Mouse (Mus musculus) gastrocnemius, postnatal 4 days (tissue): ENCODE measurements around the gene Kctd17. TPM values are rescaled to one million over a fixed set of nuclear protein-coding genes. Genes with fewer than 3 reads are reported as not detected.

ENCODE experiments used
- DNase-seq, 2 experiments: peaks; one replicate each; pipeline ENCODE4 v3.0.0; 2021 to 2022; ENCODE audit warnings: low spot score in 2 of 2, mixed read lengths in 2 of 2
- long read RNA-seq, 2 experiments: library from polyadenylated mRNA; stranded (forward); transcript quantifications; one replicate each; pipeline ENCODE4 v2.0.0; 2021
- total RNA-seq, 2 experiments: library from RNA; stranded (reverse); gene quantifications; 2 replicates each; pipeline ENCODE4 v1.2.3; 2021

Gene Kctd17
- total RNA-seq: 10 to 100 TPM; 83.5 to 85.4 TPM
- long read RNA-seq, experiment 1, transcript Kctd17-202 (6 exons, 986 nt): major isoform, 15 of 62 reads
- long read RNA-seq, experiment 1, partial matches to known transcripts: 37 of 62 reads
- long read RNA-seq, experiment 1, other reads (novel, unspliced or antisense): 6 of 62 reads
- long read RNA-seq, experiment 2, transcript Kctd17-202 (6 exons, 986 nt): major isoform, 13 of 80 reads
- long read RNA-seq, experiment 2, partial matches to known transcripts: 58 of 80 reads
- long read RNA-seq, experiment 2, other reads (novel, unspliced or antisense): 3 of 80 reads

DNA sequence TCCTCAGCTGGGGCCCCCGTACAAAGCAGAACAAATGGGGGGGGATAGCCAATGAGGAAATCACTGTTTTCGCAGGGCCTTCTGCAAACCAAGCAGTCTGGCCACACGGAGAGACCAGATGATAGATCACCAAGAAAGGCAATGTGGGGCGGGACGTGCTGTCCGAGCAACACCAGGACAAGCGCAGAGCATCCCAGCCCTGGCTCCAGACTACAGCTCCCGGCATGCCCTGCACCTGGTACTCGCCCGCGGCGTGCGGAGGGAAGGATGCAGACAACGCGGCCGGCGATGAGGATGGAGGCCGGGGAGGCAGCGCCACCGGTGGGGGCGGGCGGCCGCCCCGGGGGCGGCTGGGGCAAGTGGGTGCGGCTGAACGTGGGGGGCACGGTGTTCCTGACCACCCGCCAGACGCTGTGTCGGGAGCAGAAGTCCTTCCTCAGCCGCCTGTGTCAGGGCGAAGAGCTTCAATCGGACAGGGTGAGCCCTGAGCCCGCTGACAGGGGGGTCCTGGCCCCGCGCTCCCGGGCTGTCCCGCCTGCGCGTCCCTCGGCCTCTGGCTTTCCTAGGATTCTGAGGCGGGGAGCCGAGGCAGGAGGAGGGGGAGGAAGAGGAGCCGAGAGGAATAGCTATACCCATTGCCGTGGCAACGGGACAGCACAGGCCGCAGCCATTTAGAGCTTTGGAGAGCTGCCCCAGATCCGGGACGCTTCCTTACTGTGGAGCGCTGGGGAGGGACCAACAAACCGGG, at the start of gene Kctd17:
TSS of gene Kctd17 (plus strand) at position 174 of the 748 bp plus-strand sequence.
- DNase-seq: peak; percentile 68 to 81

GRCm38 (mm10) chr15:78380208-78380607, 48.2 kb upstream of the Kctd17 start:
- no peak for DNase-seq

DNA sequence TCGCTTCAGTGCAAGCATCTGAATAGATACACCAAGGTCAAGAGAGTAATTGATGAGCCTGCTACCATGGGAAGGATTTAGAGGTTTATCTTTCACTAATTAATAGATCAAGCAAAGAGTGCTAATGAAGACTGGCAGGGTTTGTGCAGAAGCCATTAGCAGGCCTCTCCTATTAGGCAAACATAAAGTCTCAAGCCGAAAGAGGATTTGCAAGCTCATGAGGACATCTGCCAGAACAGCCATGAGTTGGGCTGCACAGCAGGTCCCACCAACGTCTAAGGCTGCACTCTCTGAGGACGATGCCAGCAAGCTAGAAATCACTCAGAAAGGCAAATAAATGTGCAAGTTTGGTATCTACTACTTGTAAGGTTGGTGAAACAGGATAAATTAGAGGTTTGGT, 47.6 kb upstream of the Kctd17 start:
- no peak for DNase-seq

GRCm38 (mm10) chr15:78382115-78382514, 46.2 kb upstream of the Kctd17 start:
- no peak for DNase-seq

DNA sequence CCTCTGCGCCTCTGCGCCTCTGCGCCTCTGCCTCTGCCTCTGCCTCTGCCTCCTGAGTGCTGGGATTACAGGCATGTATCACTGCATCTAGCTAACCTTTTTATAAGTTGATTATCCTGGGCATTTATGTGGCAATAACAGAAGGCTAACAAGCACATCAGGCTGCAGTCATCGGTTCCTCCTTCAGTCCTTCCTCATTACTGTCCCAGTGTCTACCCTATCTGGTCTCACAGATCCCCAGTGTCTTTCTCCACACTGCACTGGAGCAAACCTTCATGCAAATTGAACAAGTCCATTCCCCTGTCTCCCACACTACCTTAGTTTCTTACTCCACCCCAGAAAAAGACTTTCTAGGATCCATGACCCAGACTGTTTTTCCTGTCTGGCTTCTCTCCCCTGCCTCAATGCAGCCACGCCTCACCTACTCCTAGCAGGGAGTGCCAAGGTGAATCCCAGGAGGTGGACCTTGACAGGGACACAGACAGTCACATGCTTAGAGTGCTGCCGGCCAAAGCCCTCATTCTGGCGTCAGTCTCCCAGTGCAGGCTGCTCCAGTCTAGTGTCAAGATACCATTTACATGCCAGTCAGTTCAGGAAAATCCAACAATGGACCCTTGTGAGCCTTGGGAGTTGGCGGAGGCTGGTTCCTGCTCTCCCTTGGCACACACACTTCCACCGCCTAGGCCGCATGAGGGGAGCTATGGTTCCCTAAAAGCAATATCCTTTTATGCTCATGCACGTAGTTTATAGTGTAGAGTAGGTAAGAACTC, 44.7 kb upstream of the Kctd17 start:
- no peak for DNase-seq

DNA sequence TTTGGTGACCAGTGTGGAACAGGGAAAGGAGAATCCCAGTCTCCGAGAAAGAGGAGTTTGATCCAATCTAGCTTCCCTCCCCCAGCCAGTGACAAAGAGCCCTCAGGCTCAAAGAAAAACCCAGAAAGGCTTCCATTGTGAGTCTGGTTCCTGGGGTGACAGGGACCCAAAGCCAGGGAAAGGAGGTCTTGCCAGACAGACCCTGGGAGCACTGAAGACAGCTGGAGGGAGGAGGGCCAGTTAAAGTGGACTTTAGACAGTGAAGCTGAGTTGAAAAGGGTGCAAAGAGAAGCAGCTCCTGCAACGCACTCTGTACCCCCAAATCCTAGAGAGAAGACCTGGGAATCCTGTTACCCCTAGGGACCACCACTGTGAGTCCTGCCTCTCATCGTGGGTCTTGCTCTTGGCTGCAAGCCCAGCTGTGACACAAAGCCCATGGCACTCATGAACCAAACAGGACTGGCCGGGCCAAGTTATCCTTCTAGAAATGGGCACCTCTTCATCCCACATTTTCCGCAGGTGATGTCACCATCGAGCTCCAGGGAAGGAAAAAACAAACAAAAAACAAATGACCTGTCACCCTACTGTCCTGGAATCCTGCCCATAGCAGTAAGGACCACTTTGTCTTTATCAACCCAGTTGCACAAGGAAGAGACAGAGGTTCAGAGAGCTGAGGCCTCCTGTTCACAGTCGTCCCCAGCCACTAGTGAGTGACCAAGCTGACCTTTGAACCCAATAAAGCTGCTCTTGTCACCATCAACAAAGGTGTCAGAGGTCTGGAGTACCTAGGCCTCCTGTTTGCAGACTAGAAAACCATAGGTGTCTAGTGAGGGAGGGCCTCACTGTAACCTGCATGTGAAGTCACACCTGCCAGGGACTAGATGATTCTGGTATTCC, 43.9 kb upstream of the Kctd17 start:
- no peak for DNase-seq

DNA sequence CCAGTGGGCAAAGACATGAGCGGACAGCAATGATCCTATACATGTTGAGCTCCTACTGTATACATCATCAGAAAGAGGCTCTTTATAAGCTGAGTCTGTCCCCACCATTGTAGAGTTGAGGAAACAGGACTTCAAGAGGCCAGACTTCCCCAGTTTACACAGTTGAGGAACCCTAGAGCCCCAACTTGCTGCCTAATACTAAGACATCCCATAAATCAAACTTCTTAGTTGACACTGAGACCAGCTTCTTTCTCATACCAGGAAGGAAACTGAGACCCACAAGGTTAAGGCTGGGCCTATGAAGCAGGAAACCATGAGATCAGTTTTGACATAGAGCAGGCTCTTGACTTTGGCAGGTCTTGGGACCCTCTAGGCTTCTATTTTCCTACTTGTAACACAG, 42.8 kb upstream of the Kctd17 start:
- no peak for DNase-seq

GRCm38 (mm10) chr15:78390855-78391254, 37.5 kb upstream of the Kctd17 start:
- DNase-seq: no peak

DNA sequence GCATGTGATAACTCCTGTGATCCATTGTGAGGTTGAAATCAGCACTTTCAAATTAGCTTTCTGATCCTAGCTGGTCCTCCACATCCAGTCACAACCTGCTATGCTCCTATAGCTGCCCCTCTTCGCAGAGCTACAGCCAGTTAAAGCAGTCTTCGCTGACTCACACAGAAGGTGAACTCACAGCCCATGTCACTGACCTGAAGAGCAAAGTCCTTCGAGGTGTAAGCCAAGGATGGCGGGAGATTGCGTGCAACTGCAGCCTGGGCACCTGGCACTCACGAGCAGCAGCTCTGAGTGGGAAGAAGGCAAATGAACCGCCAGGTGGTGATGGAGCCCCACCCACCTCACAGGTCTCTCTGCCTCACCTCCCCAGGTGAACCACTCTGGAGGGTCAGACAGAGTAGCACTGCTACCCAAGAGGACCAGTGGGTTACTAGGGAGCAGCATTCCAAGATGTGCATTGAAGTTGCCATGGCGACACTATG, 32.8 kb upstream of the Kctd17 start, which contains the start of gene Tex33:
TSS of gene Tex33 (minus strand) at position 435 of the 485 bp plus-strand sequence.
- DNase-seq: no peak

DNA sequence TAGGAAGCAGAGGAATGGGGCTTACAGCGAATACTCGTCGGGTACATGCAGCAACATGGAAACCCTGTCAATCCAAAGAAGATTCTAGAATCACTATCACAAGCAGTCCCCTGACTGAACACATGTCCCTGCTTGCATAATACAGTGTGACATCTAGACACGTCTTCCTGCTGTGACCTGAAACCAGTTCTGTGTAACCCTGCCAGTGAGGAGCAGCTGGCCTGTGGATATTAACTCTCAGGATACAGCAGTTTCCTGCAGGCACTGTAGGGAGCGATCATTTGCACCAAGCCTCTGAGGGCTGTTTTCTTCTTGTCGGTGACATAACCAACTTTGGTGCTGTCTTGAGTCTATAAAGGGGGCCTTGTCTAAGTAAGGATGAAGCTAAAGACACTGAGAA, 27.0 kb upstream of the Kctd17 start:
- DNase-seq: no peak

DNA sequence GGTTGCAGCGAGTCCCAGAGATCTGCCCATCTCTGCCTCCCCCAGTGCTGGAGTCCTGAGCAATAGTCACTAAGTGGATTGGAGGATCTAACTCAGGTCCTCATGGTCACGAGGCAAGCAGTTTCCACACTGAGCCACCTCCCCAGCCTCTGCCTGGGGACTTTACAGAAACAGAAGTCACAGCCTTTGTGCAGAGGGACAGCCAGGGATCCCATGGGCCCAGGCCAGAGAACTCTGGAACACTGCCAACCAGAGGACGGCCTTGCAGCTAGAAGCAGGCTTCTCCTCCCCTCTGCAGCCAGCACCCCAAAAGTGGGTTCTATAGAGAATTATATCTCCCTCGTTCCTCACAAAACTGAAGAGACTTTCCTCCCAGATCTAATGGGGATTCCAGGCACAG, 26.4 kb upstream of the Kctd17 start:
- DNase-seq: peak in 1 of 2 experiments; percentile 62

DNA sequence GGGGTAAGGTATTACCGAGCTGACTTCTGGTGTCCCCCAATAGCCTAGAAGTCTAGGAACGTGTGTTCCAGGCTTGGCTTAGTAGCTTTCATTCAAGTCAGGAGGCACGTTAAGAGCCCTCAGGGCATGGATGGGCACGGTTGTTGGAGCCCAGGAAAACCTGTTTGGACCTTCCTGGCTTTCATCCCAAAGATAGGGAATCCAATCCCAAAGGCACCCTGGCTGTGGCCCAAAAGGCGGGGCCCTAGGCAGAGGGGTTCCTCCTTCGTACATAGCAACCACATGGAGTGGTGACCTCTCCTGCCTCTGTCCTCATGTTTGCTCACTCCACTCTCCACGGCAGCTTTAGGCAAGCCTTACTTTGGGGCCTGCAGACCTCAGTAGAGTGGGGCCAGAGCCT, 25.9 kb upstream of the Kctd17 start:
- DNase-seq: no peak

- no peak for DNase-seq
Observed at GRCm38 (mm10) chr15:78403301-78403741, 25.0 kb upstream of the Kctd17 start.

- peak in 1 of 2 experiments; percentile 46 for DNase-seq
Observed at GRCm38 (mm10) chr15:78403896-78404295, 24.5 kb upstream of the Kctd17 start.

- DNase-seq: no peak
Observed at GRCm38 (mm10) chr15:78405098-78405497, 23.3 kb upstream of the Kctd17 start.

- peak; percentile 33 to 78 for DNase-seq
Observed at GRCm38 (mm10) chr15:78405517-78406211, 22.7 kb upstream of the Kctd17 start, which contains the start of gene Tst. Gene Tst, minus strand, starts transcription at chr15:78405907.

GRCm38 (mm10) chr15:78406293-78406934, 21.9 kb upstream of the Kctd17 start, which contains the start of gene Mpst:
Gene Mpst, plus strand, starts transcription at chr15:78406416.
- DNase-seq: peak; percentile 67 to 90

GRCm38 (mm10) chr15:78409570-78410052, 18.8 kb upstream of the Kctd17 start:
- no peak for DNase-seq
